Mouse (Mus musculus) erythroblast, embryonic 14.5 days (primary cell): ENCODE results near the gene Mfn2.

Experiments
- GATA1 ChIP-seq: IDR thresholded peaks from 2 replicates; pipeline ENCODE4 v1.6.1; 2012; ENCODE audit warnings: low read length, inconsistent platforms, mixed read lengths
- TAL1 ChIP-seq: IDR thresholded peaks from 3 replicates; pipeline ENCODE4 v1.6.1; 2012; ENCODE audit warnings: low read length, inconsistent platforms, mixed read lengths

DNA sequence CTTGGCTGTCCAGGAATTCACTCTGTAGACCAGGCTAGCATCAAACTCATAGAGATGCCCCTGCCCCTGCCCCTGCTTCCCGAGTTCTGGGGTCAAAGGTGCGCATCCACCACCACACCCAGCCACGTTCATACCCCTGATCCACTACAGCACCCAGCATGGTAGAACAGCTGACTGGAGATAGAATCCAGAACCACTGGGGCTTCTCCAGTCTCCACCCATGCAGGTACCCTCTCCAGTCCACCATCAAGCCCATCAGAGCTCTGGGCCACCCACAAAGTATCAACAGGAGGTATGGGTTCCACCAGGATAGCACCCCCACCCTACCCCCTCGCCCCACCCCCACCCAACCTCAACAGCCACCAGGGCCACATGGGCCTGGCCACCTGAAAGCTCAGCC, 30.1 kb upstream of the Mfn2 start:
- TF ChIP-seq GATA1 (no peak), TAL1 (no peak)
